Mouse (Mus musculus) neural tube, embryonic 12.5 days (tissue): Measurements from ENCODE around the gene Gdf2. TPM values are rescaled to one million over a fixed set of nuclear protein-coding genes. Genes with fewer than 3 reads are reported as not detected.

ENCODE experiments used
- ATAC-seq: fragments of 200-750 bp; cut with Nextera tagmentation; 2 replicates; pipeline ENCODE4 v1.8.0; 2017; ENCODE audit warnings: low read depth, mild to moderate bottlenecking, moderate TSS enrichment, moderate library complexity; ENCODE audit not compliant: low FRiP score
- H3K27ac ChIP-seq: fragments of 300-500 bp; sonication (generic); 2 replicates; pipeline ENCODE4 v1.5.1; 2016
- H3K27me3 ChIP-seq: fragments of 300-500 bp; sonication (generic); replicated peaks from 2 replicates; pipeline ENCODE4 v1.6.1; 2016; ENCODE audit warnings: mild to moderate bottlenecking
- H3K36me3 ChIP-seq: fragments of 300-500 bp; sonication (generic); 2 replicates; pipeline ENCODE4 v1.6.1; 2016; ENCODE audit warnings: mild to moderate bottlenecking
- H3K4me1 ChIP-seq: fragments of 300-500 bp; sonication (generic); 2 replicates; pipeline ENCODE4 v1.6.1; 2016
- H3K4me2 ChIP-seq: fragments of 300-500 bp; sonication (generic); replicated peaks from 2 replicates; pipeline ENCODE4 v1.6.1; 2016; ENCODE audit warnings: mild to moderate bottlenecking
- H3K4me3 ChIP-seq: fragments of 300-500 bp; sonication (generic); 2 replicates; pipeline ENCODE4 v1.5.1; 2016
- H3K9ac ChIP-seq: fragments of 300-500 bp; sonication (generic); 2 replicates; pipeline ENCODE4 v1.6.1; 2016; ENCODE audit warnings: mild to moderate bottlenecking
- H3K9me3 ChIP-seq: fragments of 300-500 bp; sonication (generic); 2 replicates; pipeline ENCODE4 v1.6.1; 2016; ENCODE audit warnings: mild to moderate bottlenecking
- WGBS: fragments of 180-500 bp; shearing (Covaris S2); methylation state at CpG from one replicate; pipeline ENCODE4 v1.1.7; 2016; 5-methylcytosine and 5-hydroxymethylcytosine counted together
- polyA plus RNA-seq: library from polyadenylated mRNA; unstranded; fragments of >200 nt; fragmentation: Nextera tagmentation; extraction: Ambion mirVana; gene quantifications from 2 replicates; pipeline ENCODE4 v1.2.1, GENCODE M21; 2016

Gene Gdf2
- polyA plus RNA-seq, 1 experiment from 2014 or later: not detected

GRCm38 (mm10) chr14:33965675-33966074 lies 24.8 kb downstream of the Gdf2 start:
- Histone ChIP-seq H3K27me3 (no peaks in the 10 kb centered on the region), H3K9me3 (no peaks in the 10 kb centered on the region), H3K4me3 (no peak overlapping the region), H3K4me2 (no peak overlapping the region), H3K36me3 (no peaks in the 10 kb centered on the region), H3K9ac (no peak overlapping the region), H3K27ac (no peak overlapping the region), H3K4me1 (no peaks in the 10 kb centered on the region)
- no peak for ATAC-seq
- 70% methylated on average over 7 of the region's 7 CpGs for WGBS

DNA sequence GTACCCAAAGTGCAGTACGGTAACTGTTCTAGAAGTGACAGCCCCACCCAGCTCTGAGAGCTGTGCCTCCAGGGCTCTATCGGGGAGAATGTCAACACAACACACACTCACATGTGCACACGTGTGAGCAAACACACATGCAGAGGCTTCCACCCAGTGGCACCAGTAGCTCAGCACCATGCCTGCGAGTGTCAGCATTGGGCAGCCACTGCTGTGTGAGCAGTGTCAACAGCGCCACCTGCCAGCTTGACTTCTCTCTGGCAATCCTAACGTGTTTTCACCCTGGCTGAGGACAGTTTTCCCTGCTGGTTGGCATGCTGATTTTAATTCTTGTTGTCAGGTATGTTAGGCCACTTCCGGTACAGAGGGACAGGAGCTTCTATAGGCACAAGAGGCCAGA lies 31.8 kb downstream of the Gdf2 start:
- no peaks in the 10 kb centered on the region for H3K9me3 ChIP-seq
- no peak overlapping the region for H3K9ac ChIP-seq
- 52% methylated on average over 7 of the region's 7 CpGs for WGBS
- no peak for ATAC-seq
- H3K27me3 ChIP-seq: no peaks in the 10 kb centered on the region
- H3K4me2 ChIP-seq: no peak overlapping the region
- H3K27ac ChIP-seq: no peak overlapping the region
- H3K4me3 ChIP-seq: no peak overlapping the region
- H3K36me3 ChIP-seq: no peaks in the 10 kb centered on the region
- no peaks in the 10 kb centered on the region for H3K4me1 ChIP-seq

GRCm38 (mm10) chr14:33974752-33975151 lies 33.9 kb downstream of the Gdf2 start:
- H3K9me3 ChIP-seq: no peaks in the 10 kb centered on the region
- ATAC-seq: no peak
- peaks cover 7% of the 10 kb centered on the region for H3K4me1 ChIP-seq
- no peak overlapping the region for H3K4me3 ChIP-seq
- no peaks in the 10 kb centered on the region for H3K36me3 ChIP-seq
- H3K4me2 ChIP-seq: no peak overlapping the region
- WGBS: 51% methylated on average over 5 of the region's 5 CpGs
- no peak overlapping the region for H3K9ac ChIP-seq
- no peak overlapping the region for H3K27ac ChIP-seq
- peaks cover 4% of the 10 kb centered on the region; the same call in 1 of the 2 replicates for H3K27me3 ChIP-seq

DNA sequence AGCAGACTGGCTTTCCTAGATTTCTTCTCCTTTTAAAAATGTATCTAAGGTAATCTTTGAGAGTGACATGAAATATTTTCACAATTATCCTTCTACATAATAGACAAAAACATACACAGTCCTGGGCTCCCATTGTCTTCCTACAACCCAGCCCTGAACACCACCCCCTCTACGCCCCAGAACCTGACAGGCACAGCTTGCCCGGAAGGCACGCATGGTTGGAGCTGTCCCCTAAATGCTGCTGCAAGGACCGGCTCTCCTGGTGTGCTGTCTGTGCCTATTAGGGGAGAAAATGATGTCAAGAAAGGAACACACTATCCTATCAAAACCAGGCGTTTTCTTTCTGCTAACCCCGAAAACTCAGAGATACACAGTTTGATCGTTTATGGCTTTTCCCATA lies 36.9 kb downstream of the Gdf2 start:
- 45% methylated on average over 7 of the region's 7 CpGs for WGBS
- no peak for ATAC-seq

GRCm38 (mm10) chr14:33978604-33979059 lies 37.8 kb downstream of the Gdf2 start, which contains the start of gene Zfp488:
TSS of gene Zfp488 (minus strand) at chr14:33978764.
- no peak within 1 kb of the TSS for H3K9ac ChIP-seq
- peak; percentile 65; the same call in 1 of the 2 replicates for ATAC-seq
- H3K4me1 ChIP-seq: peaks cover 7% of the 10 kb centered on the region
- no peak within 1 kb of the TSS for H3K27ac ChIP-seq
- H3K4me2 ChIP-seq: peak within 1 kb of the TSS; percentile 79
- peaks cover 4% of the 10 kb centered on the region; the same call in 1 of the 2 replicates for H3K27me3 ChIP-seq
- 2% methylated on average over 25 of the region's 25 CpGs for WGBS
- no peaks in the 10 kb centered on the region for H3K9me3 ChIP-seq
- H3K36me3 ChIP-seq: no peaks in the 10 kb centered on the region
- H3K4me3 ChIP-seq: peak within 1 kb of the TSS; percentile 36

More for the DNA sequence above, 36.9 kb downstream of the Gdf2 start:
- peaks cover 4% of the 10 kb centered on the region; the same call in 1 of the 2 replicates for H3K27me3 ChIP-seq
- no peaks in the 10 kb centered on the region for H3K9me3 ChIP-seq
- no peaks in the 10 kb centered on the region for H3K36me3 ChIP-seq
- H3K4me1 ChIP-seq: peaks cover 7% of the 10 kb centered on the region
- no peak overlapping the region for H3K27ac ChIP-seq
- H3K4me3 ChIP-seq: no peak overlapping the region
- no peak overlapping the region for H3K4me2 ChIP-seq
- H3K9ac ChIP-seq: no peak overlapping the region

DNA sequence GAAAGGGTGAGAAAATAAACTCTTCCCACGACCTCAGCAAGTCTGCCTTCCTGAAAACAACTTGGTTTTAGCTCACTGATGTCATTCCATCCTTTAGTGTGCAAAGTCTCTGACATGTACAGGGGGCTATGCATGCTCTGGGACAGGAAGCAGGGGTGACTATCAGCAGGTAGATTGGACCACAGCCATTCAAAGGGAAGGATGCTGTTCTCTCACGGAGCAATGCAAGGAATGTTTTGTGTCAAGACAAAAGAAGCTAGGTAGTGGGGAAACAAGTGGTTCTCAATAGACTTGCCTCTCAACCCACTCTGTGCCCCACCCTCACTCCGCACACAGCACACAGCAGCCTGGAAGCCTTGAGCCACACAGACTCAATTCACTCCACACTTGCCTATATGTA lies 48.4 kb downstream of the Gdf2 start:
- Histone ChIP-seq H3K27ac (no peak overlapping the region), H3K9me3 (no peaks in the 10 kb centered on the region), H3K4me3 (no peak overlapping the region), H3K27me3 (no peaks in the 10 kb centered on the region), H3K9ac (no peak overlapping the region), H3K36me3 (no peaks in the 10 kb centered on the region), H3K4me1 (no peaks in the 10 kb centered on the region), H3K4me2 (no peak overlapping the region)
- 54% methylated on average over 3 of the region's 3 CpGs for WGBS
- no peak for ATAC-seq

- no peaks in the 10 kb centered on the region for H3K4me1 ChIP-seq
- H3K4me3 ChIP-seq: no peak overlapping the region
- H3K27me3 ChIP-seq: no peaks in the 10 kb centered on the region
- no peaks in the 10 kb centered on the region for H3K36me3 ChIP-seq
- H3K4me2 ChIP-seq: no peak overlapping the region
- no peaks in the 10 kb centered on the region for H3K9me3 ChIP-seq
- H3K27ac ChIP-seq: no peak overlapping the region
- H3K9ac ChIP-seq: no peak overlapping the region
- ATAC-seq: no peak
- WGBS: 73% methylated on average over 4 of the region's 4 CpGs
These were observed 51.1 kb downstream of the Gdf2 start for GRCm38 (mm10) chr14:33991971-33992370.

DNA sequence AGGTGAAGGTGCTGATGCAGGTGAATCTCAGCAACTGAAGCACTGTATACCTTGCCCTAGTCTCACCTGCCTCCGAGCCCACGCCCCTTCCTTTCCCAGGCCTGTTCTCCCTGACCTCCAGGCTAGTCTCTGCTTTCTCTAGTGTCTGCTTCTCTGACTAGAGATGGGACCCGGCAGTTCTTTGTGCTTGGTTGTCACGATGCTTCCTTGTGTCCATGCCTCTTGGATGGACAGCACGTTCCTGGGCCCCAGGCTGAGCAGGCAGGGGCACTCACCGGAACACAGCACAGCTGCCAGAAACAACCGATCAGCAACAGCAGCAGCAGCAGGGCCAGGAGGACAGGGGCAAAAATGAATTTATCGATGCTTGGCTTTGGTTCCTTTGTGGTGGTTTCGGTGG lies 52.2 kb downstream of the Gdf2 start:
- ATAC-seq: no peak
- no peaks in the 10 kb centered on the region for H3K36me3 ChIP-seq
- H3K4me1 ChIP-seq: no peaks in the 10 kb centered on the region
- no peaks in the 10 kb centered on the region for H3K27me3 ChIP-seq
- no peaks in the 10 kb centered on the region for H3K9me3 ChIP-seq
- no peak overlapping the region for H3K4me2 ChIP-seq
- no peak overlapping the region for H3K27ac ChIP-seq
- no peak overlapping the region for H3K4me3 ChIP-seq
- no peak overlapping the region for H3K9ac ChIP-seq
- WGBS: 91% methylated on average over 9 of the region's 9 CpGs

DNA sequence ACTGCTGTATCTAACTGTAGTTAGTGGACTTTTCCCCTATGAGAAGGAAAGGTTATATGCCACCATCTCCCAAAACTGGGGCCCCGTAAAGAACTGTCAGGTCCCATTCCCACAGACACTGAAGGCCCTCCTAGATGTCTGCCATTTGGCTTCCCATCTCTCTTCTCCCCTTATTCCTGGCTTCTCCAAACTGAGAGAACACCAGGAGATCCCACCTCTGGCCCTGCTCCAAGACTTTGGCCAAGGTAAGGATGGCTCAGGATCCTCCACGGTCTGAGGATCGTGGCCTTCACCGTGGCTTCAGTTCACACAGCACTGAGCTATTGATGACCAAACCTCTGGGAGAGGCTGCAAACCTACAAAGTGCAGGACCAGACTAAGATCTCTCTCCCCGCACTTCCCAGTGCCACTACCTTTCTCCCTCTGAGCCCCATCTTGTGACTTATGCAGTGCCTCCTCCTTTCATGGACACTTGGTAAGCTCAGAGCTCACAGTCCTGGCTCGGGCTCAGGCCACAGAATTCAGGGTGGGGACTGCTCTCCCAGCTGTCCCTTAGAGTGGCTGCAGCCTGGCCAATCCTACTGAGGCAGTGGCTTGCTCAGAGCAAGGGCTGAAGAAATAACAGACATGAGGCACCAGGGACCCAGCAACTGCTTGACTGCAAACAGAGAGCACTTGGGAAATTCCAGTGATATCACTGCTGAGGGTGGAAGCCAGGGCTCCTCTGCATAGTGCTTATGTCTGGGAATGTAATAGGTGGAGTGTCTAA lies 52.9 kb downstream of the Gdf2 start:
- ATAC-seq: no peak
- H3K9ac ChIP-seq: no peak overlapping the region
- no peaks in the 10 kb centered on the region for H3K36me3 ChIP-seq
- no peak overlapping the region for H3K4me3 ChIP-seq
- H3K4me2 ChIP-seq: no peak overlapping the region
- no peaks in the 10 kb centered on the region for H3K9me3 ChIP-seq
- H3K27ac ChIP-seq: no peak overlapping the region
- H3K27me3 ChIP-seq: no peaks in the 10 kb centered on the region
- no peaks in the 10 kb centered on the region for H3K4me1 ChIP-seq
- WGBS: 92% methylated on average over 6 of the region's 6 CpGs

Other genes starting within 250 kb of the Gdf2 start
- gene Gdf10, start 17.5 kb upstream of the Gdf2 start, polyA plus RNA-seq: 12.5 and 14.6 TPM in 2 replicates
- gene Rbp3, start 13.0 kb downstream of the Gdf2 start, polyA plus RNA-seq: not detected in 2 replicates
- 0.04 and 0.18 TPM in 2 replicates for gene Zfp488, start 37.7 kb downstream of the Gdf2 start, polyA plus RNA-seq
- not detected in 2 replicates for gene Gm30083, start 74.1 kb downstream of the Gdf2 start, polyA plus RNA-seq
- gene Gm5460, start 75.7 kb downstream of the Gdf2 start, polyA plus RNA-seq: not detected in 2 replicates
- not detected in 2 replicates for gene Antxrl, start 111.7 kb downstream of the Gdf2 start, polyA plus RNA-seq
- gene Anxa8, start 144.9 kb downstream of the Gdf2 start, polyA plus RNA-seq: 0.49 and 0.92 TPM in 2 replicates
- gene A630023A22Rik, start 161.7 kb downstream of the Gdf2 start, polyA plus RNA-seq: not detected in 2 replicates
- 0.05 TPM in 2 replicates for gene Npy4r, start 211.4 kb downstream of the Gdf2 start, polyA plus RNA-seq